Mouse (Mus musculus) forebrain, embryonic 12.5 days (tissue): Measurements from ENCODE around the gene Cldnd1. TPM values are rescaled to one million over a fixed set of nuclear protein-coding genes. Genes with fewer than 3 reads are reported as not detected.

Experiments used
- microRNA-seq: library from miRNA; unstranded; fragments of <30 nt; microRNA quantifications from one replicate; pipeline ENCODE4, GENCODE M21; 2017
- polyA plus RNA-seq: library from polyadenylated mRNA; unstranded; fragments of >200 nt; fragmentation: Nextera tagmentation; extraction: Ambion mirVana; gene quantifications from 2 replicates; pipeline ENCODE4 v1.2.1, GENCODE M21; 2016

Gene Cldnd1
- polyA plus RNA-seq, 1 experiment from 2014 or later, result 104 TPM

Small RNA genes within 50 kb of the gene (microRNA-seq; reads per million reads assigned to microRNA genes)
- not detected for gene Gm27564

Other genes with a start within 250 kb of the Cldnd1 start
- gene St3gal6, start 203.7 kb upstream of the Cldnd1 start, polyA plus RNA-seq, result 4.9 and 9.0 TPM in 2 replicates
- not detected in 2 replicates for gene Gm813, start 110.9 kb upstream of the Cldnd1 start, polyA plus RNA-seq
- not detected in 2 replicates for gene E330017A01Rik, start 89.2 kb upstream of the Cldnd1 start, polyA plus RNA-seq
- gene Cpox, start 57.6 kb upstream of the Cldnd1 start, polyA plus RNA-seq, result 13.9 and 18.4 TPM in 2 replicates
- 0.11 and 0.12 TPM in 2 replicates for gene Gpr15, start 8.8 kb upstream of the Cldnd1 start, polyA plus RNA-seq
- gene Olfr172, start 35.3 kb downstream of the Cldnd1 start, polyA plus RNA-seq, result not detected in 2 replicates
- not detected in 2 replicates for gene Olfr173, start 72.4 kb downstream of the Cldnd1 start, polyA plus RNA-seq
- gene Olfr175-ps1, start 98.9 kb downstream of the Cldnd1 start, polyA plus RNA-seq, result not detected in 2 replicates
- gene Olfr177, start 146.9 kb downstream of the Cldnd1 start, polyA plus RNA-seq, result not detected in 2 replicates
- not detected in 2 replicates for gene Olfr178, start 164.2 kb downstream of the Cldnd1 start, polyA plus RNA-seq
- gene Olfr181, start 200.8 kb downstream of the Cldnd1 start, polyA plus RNA-seq, result not detected in 2 replicates
- not detected in 2 replicates for gene Olfr180, start 201.5 kb downstream of the Cldnd1 start, polyA plus RNA-seq